Mouse (Mus musculus) limb, embryonic 13.5 days (tissue): Measurements from ENCODE around the gene Boc. TPM values are rescaled to one million over a fixed set of nuclear protein-coding genes. Genes with fewer than 3 reads are reported as not detected.

Experiments used
- ATAC-seq: fragments of 200-750 bp; cut with Nextera tagmentation; 2 replicates; pipeline ENCODE4 v1.8.0; 2017; ENCODE audit warnings: low read depth, moderate number of reproducible peaks, moderate TSS enrichment; ENCODE audit not compliant: low FRiP score
- H3K27ac ChIP-seq: fragments of 300-500 bp; sonication (generic); 2 replicates; pipeline ENCODE4 v1.5.1; 2015; ENCODE audit warnings: inconsistent platforms, mild to moderate bottlenecking, moderate library complexity
- H3K27me3 ChIP-seq: fragments of 300-500 bp; sonication (generic); 2 replicates; pipeline ENCODE4 v1.6.1; 2015; ENCODE audit warnings: mild to moderate bottlenecking, inconsistent platforms
- H3K36me3 ChIP-seq: fragments of 300-500 bp; sonication (generic); 2 replicates; pipeline ENCODE4 v1.6.1; 2015; ENCODE audit warnings: inconsistent platforms, mild to moderate bottlenecking, moderate library complexity
- H3K4me1 ChIP-seq: fragments of 300-500 bp; sonication (generic); 2 replicates; pipeline ENCODE4 v1.6.1; 2015; ENCODE audit warnings: inconsistent platforms
- H3K4me2 ChIP-seq: fragments of 300-500 bp; sonication (generic); replicated peaks from 2 replicates; pipeline ENCODE4 v1.6.1; 2015; ENCODE audit warnings: inconsistent platforms, mild to moderate bottlenecking, moderate library complexity
- H3K4me3 ChIP-seq: fragments of 300-500 bp; sonication (generic); 2 replicates; pipeline ENCODE4 v1.5.1; 2015; ENCODE audit warnings: moderate library complexity, mild to moderate bottlenecking, inconsistent platforms
- H3K9ac ChIP-seq: fragments of 300-500 bp; sonication (generic); 2 replicates; pipeline ENCODE4 v1.6.1; 2015; ENCODE audit warnings: mild to moderate bottlenecking, inconsistent platforms
- H3K9me3 ChIP-seq: fragments of 300-500 bp; sonication (generic); 2 replicates; pipeline ENCODE4 v1.6.1; 2016; ENCODE audit warnings: inconsistent platforms
- WGBS: fragments of 180-500 bp; shearing (Covaris S2); methylation state at CpG from one replicate; pipeline ENCODE4 v1.1.7; 2015; 5-methylcytosine and 5-hydroxymethylcytosine counted together
- polyA plus RNA-seq: library from polyadenylated mRNA; unstranded; fragments of >200 nt; fragmentation: Nextera tagmentation; extraction: Ambion mirVana; gene quantifications from 2 replicates; pipeline ENCODE4 v1.2.1, GENCODE M21; 2015

The Boc gene
- polyA plus RNA-seq: 58.7 and 63.5 TPM in 2 replicates

- no peaks in the 10 kb centered on the region; the same call in 1 of the 2 replicates for H3K36me3 ChIP-seq
- peak within 1 kb of the TSS; percentile 71 for H3K4me2 ChIP-seq
- peak within 1 kb of the TSS; percentile 98 for H3K4me3 ChIP-seq
- H3K9me3 ChIP-seq: no peaks in the 10 kb centered on the region
- peak; percentile 83 for ATAC-seq
- WGBS: 1% methylated on average over 46 of the region's 46 CpGs
- peaks cover 39% of the 10 kb centered on the region for H3K4me1 ChIP-seq
- H3K27me3 ChIP-seq: no peaks in the 10 kb centered on the region
- H3K27ac ChIP-seq: peak within 1 kb of the TSS; percentile 99
- H3K9ac ChIP-seq: peak within 1 kb of the TSS; percentile 100
Observed at GRCm38 (mm10) chr16:44558471-44559329, at the start of gene Boc. Gene Boc (minus strand): TSS chr16:44558897.

- peaks cover 49% of the 10 kb centered on the region for H3K4me1 ChIP-seq
- H3K36me3 ChIP-seq: no peaks in the 10 kb centered on the region
- H3K4me2 ChIP-seq: no peak overlapping the region
- no peak overlapping the region for H3K4me3 ChIP-seq
- H3K9ac ChIP-seq: no peak overlapping the region
- ATAC-seq: no peak
- no peak overlapping the region for H3K27ac ChIP-seq
- no peaks in the 10 kb centered on the region for H3K27me3 ChIP-seq
- H3K9me3 ChIP-seq: no peaks in the 10 kb centered on the region
- whole genome bisulfite sequencing: 81% methylated on average over 1 of the region's 1 CpGs
Observed at GRCm38 (mm10) chr16:44606643-44607042, 47.9 kb upstream of the Boc start.

- peaks cover 46% of the 10 kb centered on the region for H3K4me1 ChIP-seq
- H3K27me3 ChIP-seq: no peaks in the 10 kb centered on the region
- 45% methylated on average over 9 of the region's 9 CpGs for WGBS
- no peak overlapping the region for H3K4me2 ChIP-seq
- H3K9me3 ChIP-seq: no peaks in the 10 kb centered on the region
- no peak for ATAC-seq
- no peak overlapping the region for H3K4me3 ChIP-seq
- H3K36me3 ChIP-seq: no peaks in the 10 kb centered on the region
- no peak overlapping the region for H3K9ac ChIP-seq
- no peak overlapping the region; the same call in 1 of the 2 replicates for H3K27ac ChIP-seq
Observed at GRCm38 (mm10) chr16:44604021-44604616, 45.4 kb upstream of the Boc start.

- 13% methylated on average over 8 of the region's 8 CpGs for WGBS
- ATAC-seq: peak; percentile 68
- H3K36me3 ChIP-seq: no peaks in the 10 kb centered on the region
- no peaks in the 10 kb centered on the region for H3K27me3 ChIP-seq
- H3K4me1 ChIP-seq: peaks cover 44% of the 10 kb centered on the region
- H3K27ac ChIP-seq: peak overlapping the region; percentile 73; the same call in 1 of the 2 replicates
- 0 out of 2 replicates have a peak overlapping the region, but pooled peaks have one; percentile 15 for H3K4me2 ChIP-seq
- H3K9me3 ChIP-seq: no peaks in the 10 kb centered on the region
- no peak overlapping the region for H3K9ac ChIP-seq
- H3K4me3 ChIP-seq: no peak overlapping the region
Observed at GRCm38 (mm10) chr16:44601999-44602794, 43.5 kb upstream of the Boc start.

GRCm38 (mm10) chr16:44601182-44601581, 42.5 kb upstream of the Boc start:
- WGBS: 21% methylated on average over 2 of the region's 2 CpGs
- H3K4me1 ChIP-seq: peaks cover 44% of the 10 kb centered on the region
- H3K9ac ChIP-seq: no peak overlapping the region
- H3K27me3 ChIP-seq: no peaks in the 10 kb centered on the region
- no peak overlapping the region for H3K4me3 ChIP-seq
- H3K36me3 ChIP-seq: no peaks in the 10 kb centered on the region
- H3K9me3 ChIP-seq: peaks cover 6% of the 10 kb centered on the region; the same call in 1 of the 2 replicates
- peak overlapping the region; percentile 11 for H3K27ac ChIP-seq
- no peak overlapping the region for H3K4me2 ChIP-seq
- no peak for ATAC-seq

- Histone ChIP-seq H3K4me3 (no peak overlapping the region), H3K27me3 (no peaks in the 10 kb centered on the region), H3K4me2 (no peak overlapping the region), H3K36me3 (no peaks in the 10 kb centered on the region), H3K27ac (no peak overlapping the region), H3K9me3 (peaks cover 6% of the 10 kb centered on the region; the same call in 1 of the 2 replicates), H3K9ac (no peak overlapping the region), H3K4me1 (peaks cover 18% of the 10 kb centered on the region)
- no peak for ATAC-seq
- 92% methylated on average over 2 of the region's 2 CpGs for WGBS
Observed at GRCm38 (mm10) chr16:44597106-44597806, 38.6 kb upstream of the Boc start.

- no peak overlapping the region for H3K9ac ChIP-seq
- 86% methylated on average over 1 of the region's 1 CpGs for WGBS
- no peaks in the 10 kb centered on the region for H3K9me3 ChIP-seq
- H3K4me3 ChIP-seq: no peak overlapping the region
- no peaks in the 10 kb centered on the region for H3K27me3 ChIP-seq
- H3K4me2 ChIP-seq: no peak overlapping the region
- no peaks in the 10 kb centered on the region for H3K4me1 ChIP-seq
- no peak for ATAC-seq
- H3K36me3 ChIP-seq: no peaks in the 10 kb centered on the region
- H3K27ac ChIP-seq: no peak overlapping the region
Observed at GRCm38 (mm10) chr16:44589506-44589905, 30.8 kb upstream of the Boc start.

- Histone ChIP-seq H3K4me2 (peak overlapping the region; percentile 53), H3K27ac (peak overlapping the region; percentile 92), H3K27me3 (no peaks in the 10 kb centered on the region), H3K4me1 (peaks cover 32% of the 10 kb centered on the region), H3K36me3 (no peaks in the 10 kb centered on the region), H3K9ac (no peak overlapping the region), H3K9me3 (no peaks in the 10 kb centered on the region), H3K4me3 (peak overlapping the region; percentile 20)
- ATAC-seq: peak; percentile 88
- WGBS: 13% methylated on average over 15 of the region's 15 CpGs
Observed at GRCm38 (mm10) chr16:44579421-44580024, 20.8 kb upstream of the Boc start.

- H3K9ac ChIP-seq: no peak overlapping the region
- no peak for ATAC-seq
- H3K4me2 ChIP-seq: no peak overlapping the region
- 85% methylated on average over 1 of the region's 1 CpGs for WGBS
- H3K27me3 ChIP-seq: no peaks in the 10 kb centered on the region
- H3K9me3 ChIP-seq: no peaks in the 10 kb centered on the region
- H3K4me3 ChIP-seq: no peak overlapping the region
- H3K27ac ChIP-seq: peak overlapping the region; percentile 67; the same call in 1 of the 2 replicates
- H3K36me3 ChIP-seq: no peaks in the 10 kb centered on the region
- H3K4me1 ChIP-seq: peaks cover 32% of the 10 kb centered on the region
Observed at GRCm38 (mm10) chr16:44578551-44578950, 19.9 kb upstream of the Boc start.

GRCm38 (mm10) chr16:44568056-44568455, 9.4 kb upstream of the Boc start:
- H3K27ac ChIP-seq: no peak overlapping the region
- H3K36me3 ChIP-seq: no peaks in the 10 kb centered on the region
- H3K4me2 ChIP-seq: no peak overlapping the region
- no peak for ATAC-seq
- peaks cover 21% of the 10 kb centered on the region for H3K4me1 ChIP-seq
- no peak overlapping the region for H3K4me3 ChIP-seq
- H3K9ac ChIP-seq: no peak overlapping the region
- H3K9me3 ChIP-seq: no peaks in the 10 kb centered on the region
- no peaks in the 10 kb centered on the region for H3K27me3 ChIP-seq
